Mouse (Mus musculus) lung, adult 2 months (tissue): ENCODE results near the gene Gid8.

Experiments
- CTCF ChIP-seq: fragments of 200-500 bp; IDR thresholded peaks from 2 replicates; pipeline ENCODE4 v1.5.1; 2011; ENCODE audit warnings: mild to moderate bottlenecking, low read length, control low read depth; ENCODE audit not compliant: insufficient read depth
- POLR2A ChIP-seq: fragments of 200-500 bp; IDR thresholded peaks from 2 replicates; pipeline ENCODE4 v1.6.1; 2011; ENCODE audit warnings: low read depth, mild to moderate bottlenecking, control low read depth, low read length, borderline replicate concordance; ENCODE audit errors: extremely low read depth

- TF ChIP-seq POLR2A, result no peak
- no peak for TF ChIP-seq CTCF
Observed at GRCm38 (mm10) chr2:180755896-180756295, 46.0 kb downstream of the Gid8 start.
